Mouse (Mus musculus): ENCODE data around the gene Cyp4f18. TPM values are rescaled to one million over a fixed set of nuclear protein-coding genes. Genes with fewer than 3 reads are reported as not detected.
"Not testable (repeated sequence)": the region's sequence is repeated elsewhere in the genome, so short reads cannot be mapped to it uniquely, and the experiment has no call there.

The Cyp4f18 gene
- polyA plus RNA-seq, 1 experiment from 2014 or later = 0.73 TPM

DNA sequence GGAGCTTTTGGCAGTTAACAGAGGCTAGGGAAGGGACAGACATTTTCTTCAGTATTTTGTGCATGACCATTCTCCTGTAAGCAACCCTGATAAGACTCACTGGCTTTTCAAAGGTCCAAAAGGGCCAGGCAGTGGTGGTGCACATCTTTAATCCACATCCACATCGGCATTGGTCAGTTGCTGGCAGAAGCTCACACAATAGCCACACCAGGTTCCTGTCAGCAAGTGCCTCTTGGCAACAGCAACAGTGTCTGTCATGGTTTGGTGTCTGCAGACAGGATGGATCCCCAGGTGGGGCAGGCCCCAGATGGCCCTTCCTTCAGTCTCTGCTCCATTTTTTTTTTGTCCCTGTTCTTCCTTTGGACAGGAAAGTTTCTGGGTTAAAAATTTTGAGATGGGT, 9.6 kb upstream of the Cyp4f18 start:
- not testable (repeated sequence) for H3K36me3 ChIP-seq (ENCODE audit: control insufficient read depth, insufficient read depth, low read length); H3K4me3 ChIP-seq (ENCODE audit: control insufficient read depth in 1 of 2, insufficient read depth in 1 of 2, low read depth in 1 of 2, low read length in 2 of 2); H3K9ac ChIP-seq (ENCODE audit: low read length); H3K9me3 ChIP-seq (ENCODE audit: control insufficient read depth, low read length); H3K27me3 ChIP-seq (ENCODE audit: control insufficient read depth, insufficient read depth, low read length); H3K27ac ChIP-seq (replicated peaks in 1 of 2; ENCODE audit: control insufficient read depth in 1 of 2, insufficient read depth in 1 of 2, low read depth in 2 of 2, low read length in 2 of 2); H3K4me1 ChIP-seq (ENCODE audit: control insufficient read depth in 2 of 2, insufficient read depth in 2 of 2, low read length in 2 of 2); H3K4me2 ChIP-seq (ENCODE audit: low read length); ATAC-seq (ENCODE audit: insufficient number of reproducible peaks, insufficient read depth, low FRiP score, low read depth)
- 78% methylated on average over 1 of the region's 1 CpGs for WGBS

DNA sequence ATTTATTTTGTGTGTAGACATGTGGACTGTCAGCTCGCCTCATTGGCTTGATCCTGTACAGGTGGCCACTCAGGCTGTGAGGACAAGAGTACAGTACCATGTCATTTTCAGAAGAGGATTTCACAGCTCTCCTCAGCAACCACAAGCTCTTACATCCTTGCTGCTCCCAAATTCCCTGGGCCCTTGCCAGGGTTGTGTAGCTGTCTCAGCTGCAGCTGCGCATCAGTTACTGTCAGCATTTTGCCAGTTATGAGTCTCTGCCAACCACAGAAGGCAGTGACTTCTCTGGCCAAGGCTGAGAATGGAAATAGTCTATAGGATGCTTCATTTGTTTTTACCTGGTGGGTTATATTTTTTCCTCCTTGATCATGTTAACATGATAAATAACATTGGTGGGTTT, 8.7 kb upstream of the Cyp4f18 start:
- H3K4me3 ChIP-seq (ENCODE audit: control insufficient read depth in 1 of 2, insufficient read depth in 1 of 2, low read depth in 1 of 2, low read length in 2 of 2) = no peak overlapping the region
- no peak for ATAC-seq (ENCODE audit: insufficient number of reproducible peaks, insufficient read depth, low FRiP score, low read depth)

DNA sequence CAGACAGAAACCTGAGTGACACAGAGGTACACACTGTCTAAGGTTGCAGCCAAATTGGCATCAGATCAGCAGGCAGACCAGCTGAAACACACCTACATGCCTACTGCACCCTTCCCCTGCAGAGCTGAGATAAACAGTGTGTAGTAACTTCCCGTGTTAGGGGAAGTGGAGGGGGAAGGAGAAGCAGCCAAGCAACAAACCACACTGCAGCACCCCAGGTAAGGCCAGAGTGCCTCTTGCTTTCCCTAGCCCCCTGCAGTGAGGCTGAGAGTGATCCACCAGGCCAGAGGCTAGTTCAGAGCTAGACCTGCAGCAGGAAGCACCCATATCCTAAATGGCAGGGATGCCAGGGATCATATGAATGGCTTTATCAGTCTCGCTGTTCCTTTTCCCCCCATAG, 7.9 kb upstream of the Cyp4f18 start:
- not testable (repeated sequence) for H3K27ac ChIP-seq (replicated peaks in 1 of 2; ENCODE audit: control insufficient read depth in 1 of 2, insufficient read depth in 1 of 2, low read depth in 2 of 2, low read length in 2 of 2); H3K4me2 ChIP-seq (ENCODE audit: low read length); H3K9me3 ChIP-seq (ENCODE audit: control insufficient read depth, low read length); H3K9ac ChIP-seq (ENCODE audit: low read length); H3K27me3 ChIP-seq (ENCODE audit: control insufficient read depth, insufficient read depth, low read length); H3K4me3 ChIP-seq (ENCODE audit: control insufficient read depth in 1 of 2, insufficient read depth in 1 of 2, low read depth in 1 of 2, low read length in 2 of 2); ATAC-seq (ENCODE audit: insufficient number of reproducible peaks, insufficient read depth, low FRiP score, low read depth); H3K36me3 ChIP-seq (ENCODE audit: control insufficient read depth, insufficient read depth, low read length); H3K4me1 ChIP-seq (ENCODE audit: control insufficient read depth in 2 of 2, insufficient read depth in 2 of 2, low read length in 2 of 2)
- 51% methylated on average over 2 of the region's 2 CpGs for WGBS

More for the DNA sequence above, 8.7 kb upstream of the Cyp4f18 start:
- Histone ChIP-seq H3K27me3 (ENCODE audit: control insufficient read depth, insufficient read depth, low read length) (no peaks in the 10 kb centered on the region), H3K4me2 (ENCODE audit: low read length) (no peak overlapping the region), H3K4me1 (ENCODE audit: control insufficient read depth in 2 of 2, insufficient read depth in 2 of 2, low read length in 2 of 2) (no peaks in the 10 kb centered on the region), H3K27ac (replicated peaks in 1 of 2; ENCODE audit: control insufficient read depth in 1 of 2, insufficient read depth in 1 of 2, low read depth in 2 of 2, low read length in 2 of 2) (no peak overlapping the region), H3K9ac (ENCODE audit: low read length) (no peak overlapping the region), H3K9me3 (ENCODE audit: control insufficient read depth, low read length) (no peaks in the 10 kb centered on the region), H3K36me3 (ENCODE audit: control insufficient read depth, insufficient read depth, low read length) (no peaks in the 10 kb centered on the region)
- 57% methylated on average over 2 of the region's 2 CpGs for WGBS

DNA sequence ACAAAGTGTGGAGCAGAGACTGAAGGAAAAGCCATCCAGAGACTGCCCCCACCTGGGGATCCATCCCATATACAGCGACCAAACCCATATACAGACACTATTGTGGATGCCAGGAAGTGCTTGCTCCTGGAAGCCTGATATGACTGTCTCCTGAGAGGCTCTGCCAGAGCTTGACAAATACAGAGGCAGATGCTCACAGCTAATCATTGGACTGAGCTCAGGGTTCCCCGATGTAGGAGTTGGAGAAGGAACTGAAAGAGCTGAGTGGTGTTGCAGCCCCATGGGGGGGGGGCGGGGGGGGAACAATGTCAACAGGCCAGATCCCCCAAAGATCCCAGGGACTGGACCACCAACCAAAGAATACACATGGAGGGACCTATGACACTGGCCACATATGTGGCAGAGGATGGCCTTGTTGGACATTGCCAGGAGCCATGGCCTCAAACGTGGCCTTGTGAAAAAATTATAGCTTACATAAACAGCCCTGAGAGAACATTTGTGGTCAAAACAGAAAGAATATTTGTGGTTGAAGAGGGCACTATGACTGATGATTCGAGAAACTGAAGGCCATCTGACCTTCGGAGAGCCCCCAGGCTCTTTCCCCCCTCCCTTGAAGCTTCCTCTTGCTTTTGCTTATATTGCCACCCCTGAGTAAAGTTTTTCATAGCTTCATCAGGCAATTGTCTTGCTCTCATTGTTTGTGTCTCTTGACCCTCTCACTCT, 4.2 kb upstream of the Cyp4f18 start:
- not testable (repeated sequence) for H3K9ac ChIP-seq (ENCODE audit: low read length); H3K27ac ChIP-seq (replicated peaks in 1 of 2; ENCODE audit: control insufficient read depth in 1 of 2, insufficient read depth in 1 of 2, low read depth in 2 of 2, low read length in 2 of 2); H3K9me3 ChIP-seq (ENCODE audit: control insufficient read depth, low read length); H3K27me3 ChIP-seq (ENCODE audit: control insufficient read depth, insufficient read depth, low read length); H3K4me3 ChIP-seq (ENCODE audit: control insufficient read depth in 1 of 2, insufficient read depth in 1 of 2, low read depth in 1 of 2, low read length in 2 of 2); ATAC-seq (ENCODE audit: insufficient number of reproducible peaks, insufficient read depth, low FRiP score, low read depth); H3K4me1 ChIP-seq (ENCODE audit: control insufficient read depth in 2 of 2, insufficient read depth in 2 of 2, low read length in 2 of 2); H3K4me2 ChIP-seq (ENCODE audit: low read length); H3K36me3 ChIP-seq (ENCODE audit: control insufficient read depth, insufficient read depth, low read length)
- WGBS = 66% methylated on average over 6 of the region's 6 CpGs

DNA sequence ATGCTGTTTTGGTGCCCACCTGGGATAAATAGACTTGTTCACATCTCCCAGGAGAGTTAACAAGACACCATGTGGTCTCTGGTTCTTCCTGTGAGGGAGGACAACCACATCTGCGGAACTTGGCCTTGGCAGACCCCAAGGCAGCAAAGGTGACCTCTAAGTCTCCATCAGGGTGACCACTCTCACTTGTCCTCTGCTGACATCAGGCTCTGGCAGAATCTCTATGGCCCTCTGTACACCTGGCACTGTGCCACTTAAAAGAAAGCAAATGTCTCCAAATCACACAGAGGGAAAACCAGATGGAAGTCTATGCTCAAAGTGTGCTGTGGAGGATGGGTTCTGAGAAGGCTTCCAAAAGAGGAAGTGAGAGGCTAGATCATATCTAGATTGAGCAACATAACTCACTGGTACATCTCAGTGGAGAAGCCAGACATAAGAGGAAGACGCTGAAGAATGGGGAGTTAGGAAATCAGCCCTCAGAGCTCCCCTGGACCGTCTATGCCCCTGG, 1.2 kb downstream of the Cyp4f18 start:
- H3K4me1 ChIP-seq (ENCODE audit: control insufficient read depth in 2 of 2, insufficient read depth in 2 of 2, low read length in 2 of 2) = no peaks in the 10 kb centered on the region
- 61% methylated on average over 3 of the region's 3 CpGs for WGBS
- no peak overlapping the region for H3K9ac ChIP-seq (ENCODE audit: low read length)
- no peak overlapping the region for H3K4me2 ChIP-seq (ENCODE audit: low read length)
- H3K27me3 ChIP-seq (ENCODE audit: control insufficient read depth, insufficient read depth, low read length) = no peaks in the 10 kb centered on the region
- no peaks in the 10 kb centered on the region for H3K36me3 ChIP-seq (ENCODE audit: control insufficient read depth, insufficient read depth, low read length)
- H3K9me3 ChIP-seq (ENCODE audit: control insufficient read depth, low read length) = no peaks in the 10 kb centered on the region
- no peak overlapping the region for H3K27ac ChIP-seq (replicated peaks in 1 of 2; ENCODE audit: control insufficient read depth in 1 of 2, insufficient read depth in 1 of 2, low read depth in 2 of 2, low read length in 2 of 2)
- ATAC-seq (ENCODE audit: insufficient number of reproducible peaks, insufficient read depth, low FRiP score, low read depth) = no peak
- no peak overlapping the region for H3K4me3 ChIP-seq (ENCODE audit: control insufficient read depth in 1 of 2, insufficient read depth in 1 of 2, low read depth in 1 of 2, low read length in 2 of 2)

DNA sequence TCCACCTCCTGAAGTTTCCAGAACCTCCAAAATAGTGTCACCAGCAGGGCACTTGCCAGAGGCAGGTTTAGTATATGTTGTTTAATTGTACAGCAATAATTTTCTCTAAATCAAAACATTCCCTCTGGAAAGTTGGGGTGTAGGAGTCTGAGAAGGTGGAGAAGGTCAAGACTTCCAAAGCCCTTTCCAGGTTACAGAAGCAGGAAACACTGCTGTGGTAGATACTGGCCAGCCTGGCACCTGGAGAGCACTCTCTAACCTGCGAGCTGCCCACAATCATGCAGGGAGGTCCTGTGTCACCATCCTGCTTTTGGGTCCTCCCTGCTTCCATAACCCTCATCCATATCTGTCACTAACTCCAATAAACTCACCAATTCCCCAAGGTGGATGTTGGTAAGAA, 2.7 kb downstream of the Cyp4f18 start:
- Histone ChIP-seq H3K4me2 (ENCODE audit: low read length) (no peak overlapping the region), H3K9ac (ENCODE audit: low read length) (no peak overlapping the region), H3K9me3 (ENCODE audit: control insufficient read depth, low read length) (no peaks in the 10 kb centered on the region), H3K27me3 (ENCODE audit: control insufficient read depth, insufficient read depth, low read length) (no peaks in the 10 kb centered on the region), H3K27ac (replicated peaks in 1 of 2; ENCODE audit: control insufficient read depth in 1 of 2, insufficient read depth in 1 of 2, low read depth in 2 of 2, low read length in 2 of 2) (no peak overlapping the region), H3K4me3 (ENCODE audit: control insufficient read depth in 1 of 2, insufficient read depth in 1 of 2, low read depth in 1 of 2, low read length in 2 of 2) (no peak overlapping the region), H3K36me3 (ENCODE audit: control insufficient read depth, insufficient read depth, low read length) (no peaks in the 10 kb centered on the region), H3K4me1 (ENCODE audit: control insufficient read depth in 2 of 2, insufficient read depth in 2 of 2, low read length in 2 of 2) (no peaks in the 10 kb centered on the region)
- WGBS = 59% methylated on average over 1 of the region's 1 CpGs
- no peak for ATAC-seq (ENCODE audit: insufficient number of reproducible peaks, insufficient read depth, low FRiP score, low read depth)

DNA sequence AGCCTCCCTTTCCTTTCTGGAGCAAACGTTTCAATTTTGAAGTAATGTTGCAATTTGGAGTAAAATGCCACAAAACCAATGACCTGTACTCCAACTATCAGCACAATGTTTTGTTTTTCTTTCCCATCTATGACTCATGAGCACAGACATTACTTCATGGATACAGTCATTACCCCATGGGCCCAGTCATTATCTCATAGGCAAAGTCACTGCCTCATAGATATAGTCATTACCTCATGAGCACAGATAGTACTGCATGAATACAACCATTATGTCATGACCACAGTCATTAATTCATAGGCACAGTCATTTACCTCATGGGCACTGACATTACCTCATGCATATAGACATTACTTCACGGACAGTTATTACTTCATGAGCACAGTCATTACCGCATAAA, 3.5 kb downstream of the Cyp4f18 start:
- WGBS = 72% methylated on average over 3 of the region's 3 CpGs
- Histone ChIP-seq H3K9me3 (ENCODE audit: control insufficient read depth, low read length) (no peaks in the 10 kb centered on the region), H3K4me3 (ENCODE audit: control insufficient read depth in 1 of 2, insufficient read depth in 1 of 2, low read depth in 1 of 2, low read length in 2 of 2) (no peak overlapping the region), H3K36me3 (ENCODE audit: control insufficient read depth, insufficient read depth, low read length) (no peaks in the 10 kb centered on the region), H3K27me3 (ENCODE audit: control insufficient read depth, insufficient read depth, low read length) (no peaks in the 10 kb centered on the region), H3K4me2 (ENCODE audit: low read length) (no peak overlapping the region), H3K27ac (replicated peaks in 1 of 2; ENCODE audit: control insufficient read depth in 1 of 2, insufficient read depth in 1 of 2, low read depth in 2 of 2, low read length in 2 of 2) (no peak overlapping the region), H3K4me1 (ENCODE audit: control insufficient read depth in 2 of 2, insufficient read depth in 2 of 2, low read length in 2 of 2) (no peaks in the 10 kb centered on the region), H3K9ac (ENCODE audit: low read length) (no peak overlapping the region)
- ATAC-seq (ENCODE audit: insufficient number of reproducible peaks, insufficient read depth, low FRiP score, low read depth) = no peak

DNA sequence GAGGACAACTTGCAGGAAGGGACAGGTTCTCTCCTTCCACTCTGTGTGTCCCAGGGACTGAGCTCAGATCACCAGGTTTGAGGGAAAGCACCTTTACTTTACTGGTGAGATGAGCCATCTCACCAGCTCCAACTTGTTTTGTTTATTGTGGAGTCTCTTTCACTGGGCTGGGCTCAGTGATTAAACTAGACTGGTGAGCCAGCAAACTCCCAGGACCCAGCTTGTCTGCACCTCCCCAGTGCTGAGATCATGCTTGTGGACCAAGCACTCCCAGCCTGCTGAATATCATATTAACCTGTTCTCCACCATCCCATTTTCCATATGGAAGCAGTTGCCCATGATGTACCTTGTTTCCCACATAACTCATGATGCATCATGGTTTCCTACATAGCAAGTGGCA, 6.5 kb downstream of the Cyp4f18 start:
- no peaks in the 10 kb centered on the region for H3K36me3 ChIP-seq (ENCODE audit: control insufficient read depth, insufficient read depth, low read length)
- H3K27ac ChIP-seq (replicated peaks in 1 of 2; ENCODE audit: control insufficient read depth in 1 of 2, insufficient read depth in 1 of 2, low read depth in 2 of 2, low read length in 2 of 2) = no peak overlapping the region
- no peak overlapping the region for H3K4me2 ChIP-seq (ENCODE audit: low read length)
- H3K4me3 ChIP-seq (ENCODE audit: control insufficient read depth in 1 of 2, insufficient read depth in 1 of 2, low read depth in 1 of 2, low read length in 2 of 2) = no peak overlapping the region
- H3K9me3 ChIP-seq (ENCODE audit: control insufficient read depth, low read length) = no peaks in the 10 kb centered on the region
- no peaks in the 10 kb centered on the region for H3K4me1 ChIP-seq (ENCODE audit: control insufficient read depth in 2 of 2, insufficient read depth in 2 of 2, low read length in 2 of 2)
- no peak overlapping the region for H3K9ac ChIP-seq (ENCODE audit: low read length)
- no peak for ATAC-seq (ENCODE audit: insufficient number of reproducible peaks, insufficient read depth, low FRiP score, low read depth)
- no peaks in the 10 kb centered on the region for H3K27me3 ChIP-seq (ENCODE audit: control insufficient read depth, insufficient read depth, low read length)
